In the genomic region with DNA sequence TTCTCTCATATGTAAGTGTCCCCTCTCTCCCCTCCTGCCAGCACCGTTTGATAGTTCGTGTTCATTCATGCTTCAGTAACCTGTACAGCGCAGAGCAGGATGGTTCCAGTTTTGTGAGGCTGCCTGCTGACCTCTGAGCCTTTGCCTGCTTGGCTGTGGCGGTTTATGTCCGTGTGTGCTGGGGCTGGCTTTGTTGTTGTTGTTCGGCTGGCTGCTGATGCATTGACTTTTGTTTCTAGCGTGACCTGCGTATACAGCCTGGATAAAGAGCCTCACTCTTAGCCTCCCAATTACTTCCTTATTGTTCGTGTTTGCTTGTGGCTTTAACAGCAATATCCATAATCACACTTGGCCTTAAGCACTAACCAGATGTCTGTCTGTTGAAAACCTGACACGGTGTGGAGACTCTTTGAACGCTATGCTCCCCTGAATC, we compare ENCODE assay signal across 9 mouse cellular contexts. TPM values are rescaled to one million over a fixed set of nuclear protein-coding genes. Genes with fewer than 3 reads are reported as not detected.
DNase-seq lines count a peak whose midpoint lies in the region; ATAC-seq and TF ChIP-seq lines count a peak whose summit lies in the region.
"Had no signal": no experiment of that assay in that cellular context is flagged by ENCODE, and none has a peak within 500 bp of the region (broad histone marks: within the 10 kb centered on the region; RNA-seq: fewer than 3 reads in every experiment).

No protein-coding gene starts in this region.

- WGBS in heart, adult 2 months = 35% methylated on average over 11 of the region's 11 CpGs
- 12% methylated on average over 11 of the region's 11 CpGs for WGBS in forebrain, embryonic 13.5 days
- 29% methylated on average over 11 of the region's 11 CpGs for WGBS in kidney, embryonic 15.5 days

- H3K27ac ChIP-seq in heart, adult 2 months = peak overlapping the region; percentile 1; the same call in 1 of the 2 replicates
- peak overlapping the region; percentile 31 for H3K27ac ChIP-seq in forebrain, embryonic 13.5 days
- H3K27ac ChIP-seq in kidney, embryonic 15.5 days = peak overlapping the region; percentile 90
- no peak overlapping the region for H3K27ac ChIP-seq in left cerebral cortex, adult 2 months

- H3K9ac ChIP-seq in heart, adult 2 months (ENCODE audit: low read depth, low read length) = peak overlapping the region; percentile 1; the same call in 1 of the 2 replicates
- H3K9ac ChIP-seq in forebrain, embryonic 13.5 days = no peak overlapping the region
- no peak overlapping the region for H3K9ac ChIP-seq in kidney, embryonic 15.5 days
- H3K9ac ChIP-seq: lung, embryonic 14.5 days had no signal

- H3K27me3 ChIP-seq in heart, adult 2 months (ENCODE audit: control insufficient read depth, insufficient read depth, low read length) = no peaks in the 10 kb centered on the region
- H3K27me3 ChIP-seq in forebrain, embryonic 13.5 days = no peaks in the 10 kb centered on the region
- no peaks in the 10 kb centered on the region for H3K27me3 ChIP-seq in kidney, embryonic 15.5 days

- H3K36me3 ChIP-seq in heart, adult 2 months (ENCODE audit: control insufficient read depth, insufficient read depth, low read length) = peaks cover 7% of the 10 kb centered on the region
- no peaks in the 10 kb centered on the region for H3K36me3 ChIP-seq in forebrain, embryonic 13.5 days (ENCODE audit: poor library complexity, severe bottlenecking)
- peaks cover 27% of the 10 kb centered on the region for H3K36me3 ChIP-seq in kidney, embryonic 15.5 days

- no peaks in the 10 kb centered on the region for H3K79me2 ChIP-seq in heart, adult 2 months (replicated peaks; ENCODE audit: control insufficient read depth, insufficient read depth, low read length)

- no peak overlapping the region for H3K4me3 ChIP-seq in heart, adult 2 months
- H3K4me3 ChIP-seq in forebrain, embryonic 13.5 days = no peak overlapping the region
- peak overlapping the region; percentile 10 for H3K4me3 ChIP-seq in kidney, embryonic 15.5 days (replicated peaks)
- H3K4me3 ChIP-seq in left cerebral cortex, adult 2 months = no peak overlapping the region

- H3K4me2 ChIP-seq in forebrain, embryonic 13.5 days = peak overlapping the region; percentile 46
- H3K4me2 ChIP-seq in kidney, embryonic 15.5 days = peak overlapping the region; percentile 38
- H3K4me2 ChIP-seq: lung, embryonic 14.5 days had no signal

- no peak for TF ChIP-seq EP300 in heart, adult 2 months (IDR thresholded peaks at IDR 0.05; ENCODE audit: insufficient read depth, low read depth, low read length)

- peak; percentile 72 for ATAC-seq in forebrain, embryonic 13.5 days
- ATAC-seq in kidney, embryonic 15.5 days (replicated peaks; ENCODE audit: low FRiP score) = peak; percentile 96

- peaks cover 3% of the 10 kb centered on the region for H3K4me1 ChIP-seq in heart, adult 2 months (ENCODE audit: control insufficient read depth, insufficient read depth, low read length)
- peaks cover 12% of the 10 kb centered on the region for H3K4me1 ChIP-seq in forebrain, embryonic 13.5 days
- peaks cover 20% of the 10 kb centered on the region for H3K4me1 ChIP-seq in kidney, embryonic 15.5 days

- TF ChIP-seq POLR2A in heart, adult 2 months (IDR thresholded peaks at IDR 0.05; ENCODE audit: insufficient read depth, low read depth, low read length) = no peak

- DNase-seq in heart, adult 2 months = no peak
- DNase-seq in heart, postnatal 36 days = no peak
- DNase-seq in retina, embryonic 14.5 days (ENCODE audit: low spot score) = peak; percentile 76
- DNase-seq in left cerebral cortex, adult 2 months (ENCODE audit: extremely low spot score in 1 of 2, low spot score in 2 of 2) = no peak
- no peak for DNase-seq in left cerebral cortex, adult 9 months (ENCODE audit: low spot score in 2 of 2)
- DNase-seq in right cerebral cortex, postnatal 4 days = no peak

- no peak for TF ChIP-seq CTCF in heart, adult 2 months (IDR thresholded peaks at IDR 0.05)
- no peak for TF ChIP-seq CTCF in left cerebral cortex, adult 2 months (IDR thresholded peaks at IDR 0.05)

- no peaks in the 10 kb centered on the region for H3K9me3 ChIP-seq in forebrain, embryonic 13.5 days (replicated peaks)
- no peaks in the 10 kb centered on the region for H3K9me3 ChIP-seq in kidney, embryonic 15.5 days (replicated peaks)

- intact Hi-C loops in heart, adult 2 months (cut with DNase I) = no loop called here
- intact Hi-C loops in heart, postnatal 36 days (cut with DNase I) = loop anchor here (2.0 kb wide), 1 partner anchor 34 kb away; the partner anchor contains the start of gene Itgav
- intact Hi-C loops in left cerebral cortex, adult 2 months (cut with DNase I) = no loop called here

RNA-seq across cellular contexts. Expression of gene Itgav, which starts 35.0 kb away (rescaled TPM):
- total RNA-seq in heart, adult 2 months (2021) = 10 to 100 TPM; 32.9 to 38.5 TPM
- polyA plus RNA-seq in heart, adult 2 months (2012; rRNA removed) = 14.2 and 20.7 TPM in 2 replicates
- total RNA-seq in heart, postnatal 36 days (2021) = 10 to 100 TPM; 40.6 to 41.4 TPM
- 24.0 and 24.9 TPM in 2 replicates for polyA plus RNA-seq in forebrain, embryonic 13.5 days (2015; fragmentation: Nextera tagmentation; extraction: Ambion mirVana)
- polyA plus RNA-seq in kidney, embryonic 15.5 days (2015; fragmentation: Nextera tagmentation; extraction: Ambion mirVana) = 101 and 105 TPM in 2 replicates
- total RNA-seq in left cerebral cortex, adult 2 months (2021) = 100 to 1,000 TPM; 135 to 149 TPM

RNA-seq across cellular contexts. Expression of gene Fam171b, which starts 53.2 kb away (rescaled TPM):
- total RNA-seq in heart, adult 2 months (2021) = 1 to 10 TPM in 1 of 2 experiments, under 1 TPM in 1; 0.77 to 1.0 TPM
- 0.31 and 0.67 TPM in 2 replicates for polyA plus RNA-seq in heart, adult 2 months (2012; rRNA removed)
- total RNA-seq in heart, postnatal 36 days (2021) = under 1 TPM; 0.92 to 1.00 TPM
- polyA plus RNA-seq in forebrain, embryonic 13.5 days (2015; fragmentation: Nextera tagmentation; extraction: Ambion mirVana) = 47.2 and 55.0 TPM in 2 replicates
- polyA plus RNA-seq in kidney, embryonic 15.5 days (2015; fragmentation: Nextera tagmentation; extraction: Ambion mirVana) = 5.4 and 6.4 TPM in 2 replicates
- 100 to 1,000 TPM; 204 to 206 TPM for total RNA-seq in left cerebral cortex, adult 2 months (2021)

Comparison
In these comparisons a context has a peak if more than half of its experiments do, and no peak if none do; other contexts are left out.
1. RNA of gene Fam171b, which starts 53.2 kb away (total RNA-seq): 204 to 206 TPM in left cerebral cortex, adult 2 months; 0.77 to 1.0 TPM in heart, adult 2 months and 0.92 to 1.00 TPM in heart, postnatal 36 days; every median in the first group is over 100 times any median in the second.